Mouse (Mus musculus) hindbrain, embryonic 13.5 days (tissue): ENCODE data around the gene Nudt4. TPM values are rescaled to one million over a fixed set of nuclear protein-coding genes. Genes with fewer than 3 reads are reported as not detected.
"Not testable (repeated sequence)": the region's sequence is repeated elsewhere in the genome, so short reads cannot be mapped to it uniquely, and the experiment has no call there.

Experiments
- ATAC-seq: fragments of 200-750 bp; cut with Nextera tagmentation; 2 replicates; pipeline ENCODE4 v1.8.0; 2017; ENCODE audit warnings: moderate TSS enrichment; ENCODE audit not compliant: low FRiP score
- H3K27ac ChIP-seq: fragments of 300-500 bp; sonication (generic); 2 replicates; pipeline ENCODE4 v1.5.1; 2015; ENCODE audit warnings: inconsistent platforms, mild to moderate bottlenecking, moderate library complexity
- H3K27me3 ChIP-seq: fragments of 300-500 bp; sonication (generic); 2 replicates; pipeline ENCODE4 v1.6.1; 2015; ENCODE audit warnings: mild to moderate bottlenecking, inconsistent platforms
- H3K36me3 ChIP-seq: fragments of 300-500 bp; sonication (generic); 2 replicates; pipeline ENCODE4 v1.6.1; 2015; ENCODE audit warnings: mild to moderate bottlenecking, inconsistent platforms
- H3K4me1 ChIP-seq: fragments of 300-500 bp; sonication (generic); replicated peaks from 2 replicates; pipeline ENCODE4 v1.6.1; 2015; ENCODE audit warnings: inconsistent platforms
- H3K4me2 ChIP-seq: fragments of 300-500 bp; sonication (generic); 2 replicates; pipeline ENCODE4 v1.6.1; 2015; ENCODE audit warnings: inconsistent platforms, mild to moderate bottlenecking, moderate library complexity
- H3K4me3 ChIP-seq: fragments of 300-500 bp; sonication (generic); 2 replicates; pipeline ENCODE4 v1.5.1; 2015; ENCODE audit warnings: mild to moderate bottlenecking, inconsistent platforms
- H3K9ac ChIP-seq: fragments of 300-500 bp; sonication (generic); 2 replicates; pipeline ENCODE4 v1.6.1; 2015; ENCODE audit warnings: mild to moderate bottlenecking, inconsistent platforms
- H3K9me3 ChIP-seq: fragments of 300-500 bp; sonication (generic); 2 replicates; pipeline ENCODE4 v1.6.1; 2016; ENCODE audit warnings: inconsistent platforms
- WGBS: fragments of 180-500 bp; shearing (Covaris S2); methylation state at CpG from one replicate; pipeline ENCODE4 v1.1.7; 2015; 5-methylcytosine and 5-hydroxymethylcytosine counted together
- polyA plus RNA-seq: library from polyadenylated mRNA; unstranded; fragments of >200 nt; fragmentation: Nextera tagmentation; extraction: Ambion mirVana; gene quantifications from 2 replicates; pipeline ENCODE4 v1.2.1, GENCODE M21; 2015

Nudt4 gene
- polyA plus RNA-seq, 1 experiment from 2014 or later = 76.5 TPM

DNA sequence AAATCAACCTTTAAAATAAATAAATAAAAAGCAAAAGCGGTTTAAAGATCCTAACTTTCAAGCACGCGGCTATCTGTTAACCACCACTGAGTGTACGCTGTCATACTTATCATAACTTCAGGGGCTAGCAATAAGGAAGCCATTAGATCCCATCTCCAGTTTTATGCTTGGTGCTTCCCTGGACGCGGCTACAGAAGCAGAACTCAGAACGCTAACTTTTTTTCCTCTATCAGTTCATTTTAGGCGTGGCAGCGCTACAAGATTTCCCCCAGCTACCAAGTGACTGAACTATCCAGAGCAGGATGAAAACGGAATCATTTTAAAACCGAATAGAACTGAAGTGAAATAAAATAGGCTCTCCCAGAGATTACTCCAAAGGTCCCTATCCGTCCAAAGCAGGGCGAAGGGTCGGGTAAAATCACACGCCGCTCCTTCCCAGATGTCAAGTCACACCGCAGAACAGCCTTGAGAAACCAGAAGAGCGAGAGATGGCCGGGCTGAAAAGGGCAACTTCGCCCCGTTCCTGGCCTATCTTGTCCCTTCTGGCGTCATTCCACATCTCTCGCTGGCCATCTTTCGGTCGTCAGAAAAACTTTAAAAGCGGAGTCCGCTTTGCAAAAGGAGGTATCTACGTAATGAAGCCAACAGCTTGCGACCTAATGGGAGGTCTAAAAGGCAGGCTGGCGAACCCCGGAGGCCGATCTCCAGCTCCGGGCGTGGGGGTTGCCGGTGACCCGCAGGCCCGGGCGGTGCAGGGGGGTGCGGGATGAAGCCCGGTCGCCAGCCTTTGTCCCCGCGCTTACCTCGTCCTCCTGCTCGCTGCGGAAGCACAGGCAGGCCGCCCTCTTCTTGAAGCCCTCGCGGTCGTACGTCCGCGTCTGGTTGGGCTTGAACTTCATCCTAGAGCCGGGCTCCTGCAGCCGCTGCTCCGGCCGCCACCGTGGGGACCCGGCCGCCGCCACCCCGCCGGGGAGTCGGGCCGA is 796 bp downstream of the Nudt4 start:
- peak overlapping the region; percentile 88 for H3K4me2 ChIP-seq
- no peaks in the 10 kb centered on the region for H3K9me3 ChIP-seq
- peak overlapping the region; percentile 95 for H3K27ac ChIP-seq
- H3K4me1 ChIP-seq = peaks cover 46% of the 10 kb centered on the region
- ATAC-seq = peak; percentile 75
- peak overlapping the region; percentile 94 for H3K9ac ChIP-seq
- H3K27me3 ChIP-seq = no peaks in the 10 kb centered on the region
- no peaks in the 10 kb centered on the region for H3K36me3 ChIP-seq
- peak overlapping the region; percentile 90 for H3K4me3 ChIP-seq
- WGBS = under 1% methylated on average over 54 of the region's 65 CpGs

DNA sequence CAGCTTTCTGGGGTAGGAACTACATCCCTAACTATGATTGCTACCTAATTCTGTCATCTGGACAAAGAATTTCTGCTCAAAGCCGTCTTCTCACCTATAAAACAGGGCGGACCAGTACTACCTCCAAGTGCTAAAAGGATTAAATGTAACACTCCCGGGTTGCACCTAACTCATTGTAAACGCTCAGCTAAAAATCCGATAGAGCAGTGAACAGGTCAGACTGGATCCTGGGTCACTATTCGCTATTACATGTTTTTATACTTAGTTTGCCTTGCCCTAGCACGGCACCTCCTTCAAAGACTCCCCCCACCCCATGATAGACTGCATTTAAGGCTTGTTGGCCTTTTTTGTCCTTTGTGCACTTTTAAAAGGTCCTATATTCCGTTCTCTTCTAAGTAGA is 1.6 kb downstream of the Nudt4 start:
- no peaks in the 10 kb centered on the region for H3K27me3 ChIP-seq
- no peak overlapping the region for H3K27ac ChIP-seq
- H3K4me1 ChIP-seq = peaks cover 46% of the 10 kb centered on the region
- peak overlapping the region; percentile 94 for H3K9ac ChIP-seq
- peak overlapping the region; percentile 88 for H3K4me2 ChIP-seq
- ATAC-seq = no peak
- H3K9me3 ChIP-seq = no peaks in the 10 kb centered on the region
- peak overlapping the region; percentile 90 for H3K4me3 ChIP-seq
- H3K36me3 ChIP-seq = no peaks in the 10 kb centered on the region; the same call in 1 of the 2 replicates
- WGBS = 16% methylated on average over 8 of the region's 8 CpGs

DNA sequence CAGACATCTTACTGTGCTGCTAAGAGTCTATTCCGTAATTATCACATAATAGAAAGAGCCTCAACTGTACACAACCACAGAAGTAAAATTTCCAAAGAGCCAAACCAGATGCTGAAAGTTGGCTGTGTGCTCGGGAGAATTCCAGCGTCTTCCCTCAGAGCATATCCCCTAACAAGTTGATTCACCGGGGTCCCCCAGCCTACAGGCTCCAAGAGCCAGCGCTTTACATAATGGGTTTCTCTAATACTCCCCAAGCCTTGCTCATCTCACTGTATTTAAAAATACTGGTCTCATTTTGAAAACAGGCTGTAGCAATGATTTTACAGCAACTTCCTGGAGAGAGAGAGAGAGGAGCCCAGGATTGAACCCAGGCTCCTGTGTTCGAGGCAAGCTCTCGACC is 2.3 kb downstream of the Nudt4 start:
- ATAC-seq = no peak
- peak overlapping the region; percentile 94 for H3K9ac ChIP-seq
- WGBS = 56% methylated on average over 7 of the region's 7 CpGs

DNA sequence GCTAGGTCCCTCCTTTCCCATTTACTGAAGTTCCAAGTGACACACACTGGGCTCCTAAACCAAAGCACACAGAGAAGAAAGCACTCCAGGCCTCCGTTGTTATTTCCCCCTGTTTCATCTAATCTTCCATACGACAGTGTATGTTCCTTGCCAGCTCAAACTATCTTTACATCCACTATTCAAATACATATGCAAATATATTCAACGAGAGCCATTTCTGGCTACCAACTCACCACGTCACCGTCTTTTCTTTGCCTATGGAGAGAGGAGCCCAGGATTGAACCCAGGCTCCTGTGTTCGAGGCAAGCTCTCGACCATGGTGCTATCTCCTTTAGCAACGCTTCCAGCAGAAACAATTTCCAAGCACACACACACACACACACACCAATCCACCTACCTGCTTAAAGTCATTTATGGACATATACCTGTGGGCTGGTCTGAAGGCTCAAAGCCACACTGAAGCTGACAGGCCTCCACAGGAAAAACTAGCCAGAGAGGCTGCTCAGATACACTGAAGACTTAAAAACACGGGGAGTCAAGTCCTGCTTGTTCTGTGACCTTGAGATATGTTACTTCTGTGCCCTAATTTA is 3.5 kb downstream of the Nudt4 start:
- Histone ChIP-seq H3K9ac (no peak overlapping the region), H3K9me3 (no peaks in the 10 kb centered on the region), H3K27me3 (no peaks in the 10 kb centered on the region), H3K27ac (no peak overlapping the region), H3K4me1 (peaks cover 44% of the 10 kb centered on the region), H3K4me3 (peak overlapping the region; percentile 8; the same call in 1 of the 2 replicates), H3K4me2 (peak overlapping the region; percentile 34), H3K36me3 (no peaks in the 10 kb centered on the region; the same call in 1 of the 2 replicates)
- ATAC-seq = no peak
- WGBS = 85% methylated on average over 9 of the region's 9 CpGs

More for the DNA sequence above, 2.3 kb downstream of the Nudt4 start:
- H3K4me1 ChIP-seq = peaks cover 46% of the 10 kb centered on the region
- H3K27ac ChIP-seq = no peak overlapping the region
- no peaks in the 10 kb centered on the region for H3K9me3 ChIP-seq
- H3K27me3 ChIP-seq = no peaks in the 10 kb centered on the region
- no peaks in the 10 kb centered on the region; the same call in 1 of the 2 replicates for H3K36me3 ChIP-seq
- peak overlapping the region; percentile 88 for H3K4me2 ChIP-seq
- H3K4me3 ChIP-seq = peak overlapping the region; percentile 90

DNA sequence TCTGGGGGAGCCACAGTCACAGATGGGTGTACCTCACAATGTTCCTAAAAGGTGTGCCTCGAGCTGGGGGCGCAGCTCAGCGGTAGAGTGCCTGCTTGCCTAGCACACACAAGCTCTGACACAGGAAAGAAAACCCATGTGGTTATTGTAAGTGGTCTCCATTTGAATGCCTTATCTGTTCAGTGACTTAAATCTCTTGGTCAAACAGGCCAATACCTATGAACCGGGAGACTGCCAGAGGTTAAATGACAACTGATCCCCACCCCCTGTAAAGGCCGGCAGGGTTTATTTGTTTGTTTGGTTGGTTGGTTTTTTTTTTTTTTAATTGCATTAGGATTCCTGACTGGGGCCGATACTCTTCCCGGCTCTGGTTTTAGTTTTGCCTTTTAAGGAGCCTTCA is 4.5 kb downstream of the Nudt4 start:
- 0 out of 2 replicates have a peak overlapping the region, but pooled peaks have one; percentile 5 for H3K27ac ChIP-seq
- no peaks in the 10 kb centered on the region for H3K27me3 ChIP-seq
- peaks cover 37% of the 10 kb centered on the region for H3K4me1 ChIP-seq
- no peak overlapping the region for H3K4me2 ChIP-seq
- 91% methylated on average over 7 of the region's 7 CpGs for WGBS
- H3K9me3 ChIP-seq = no peaks in the 10 kb centered on the region
- no peak for ATAC-seq
- no peaks in the 10 kb centered on the region; the same call in 1 of the 2 replicates for H3K36me3 ChIP-seq
- no peak overlapping the region for H3K4me3 ChIP-seq
- H3K9ac ChIP-seq = 0 out of 2 replicates have a peak overlapping the region, but pooled peaks have one; percentile 8

DNA sequence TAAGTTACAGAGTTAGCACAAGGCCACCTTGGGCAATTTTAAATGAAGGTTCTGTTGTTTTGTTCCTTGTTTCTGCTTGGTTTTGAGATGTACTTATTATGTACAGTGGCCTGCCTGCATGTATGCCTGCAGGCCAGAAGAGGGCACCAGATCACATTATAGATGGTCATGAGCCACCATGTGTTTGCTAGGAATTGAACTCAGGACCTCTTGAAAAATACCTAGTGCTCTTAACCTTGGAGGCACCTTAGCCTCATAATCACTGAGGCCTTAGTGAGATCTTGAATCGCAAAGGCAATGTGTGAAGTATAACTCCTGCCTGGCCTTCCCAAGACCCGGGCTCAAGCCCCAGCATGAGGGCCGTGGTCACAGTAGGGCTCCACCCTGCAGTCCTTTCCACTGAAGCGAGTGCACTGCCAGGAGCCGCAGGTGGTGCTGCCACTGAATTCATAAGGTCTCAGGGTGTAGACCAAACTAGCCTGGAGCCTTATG is 6.6 kb downstream of the Nudt4 start:
- H3K4me1 ChIP-seq = peaks cover 31% of the 10 kb centered on the region
- no peak overlapping the region for H3K27ac ChIP-seq
- no peak overlapping the region for H3K9ac ChIP-seq
- H3K9me3 ChIP-seq = no peaks in the 10 kb centered on the region
- H3K4me3 ChIP-seq = no peak overlapping the region
- no peaks in the 10 kb centered on the region for H3K27me3 ChIP-seq
- H3K36me3 ChIP-seq = no peaks in the 10 kb centered on the region; the same call in 1 of the 2 replicates
- H3K4me2 ChIP-seq = no peak overlapping the region
- 81% methylated on average over 5 of the region's 5 CpGs for WGBS
- no peak for ATAC-seq

DNA sequence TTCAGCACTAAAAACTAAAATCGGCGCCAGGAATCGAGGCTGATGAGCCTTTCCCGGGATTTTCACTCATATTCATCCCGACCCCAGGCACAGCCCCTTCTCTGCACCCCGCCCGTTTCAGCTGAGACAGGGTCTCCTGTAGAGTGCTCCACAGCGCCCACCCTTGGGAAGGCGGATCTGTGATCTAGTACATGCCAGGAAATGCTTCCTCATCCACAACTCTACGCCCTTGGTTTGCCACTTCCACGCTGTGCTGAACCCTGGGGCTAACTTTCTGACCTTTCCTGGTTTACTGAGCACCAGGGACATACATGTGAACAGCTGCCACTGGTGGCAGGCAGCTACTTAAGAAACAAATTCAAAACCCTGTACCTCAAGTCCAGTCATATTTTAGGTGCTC is 8.1 kb downstream of the Nudt4 start:
- no peaks in the 10 kb centered on the region for H3K27me3 ChIP-seq
- H3K4me1 ChIP-seq = peaks cover 25% of the 10 kb centered on the region
- H3K4me2 ChIP-seq = no peak overlapping the region
- no peaks in the 10 kb centered on the region; the same call in 1 of the 2 replicates for H3K36me3 ChIP-seq
- no peak overlapping the region for H3K27ac ChIP-seq
- H3K4me3 ChIP-seq = no peak overlapping the region
- WGBS = 79% methylated on average over 11 of the region's 11 CpGs
- no peaks in the 10 kb centered on the region for H3K9me3 ChIP-seq
- H3K9ac ChIP-seq = no peak overlapping the region
- ATAC-seq = no peak

DNA sequence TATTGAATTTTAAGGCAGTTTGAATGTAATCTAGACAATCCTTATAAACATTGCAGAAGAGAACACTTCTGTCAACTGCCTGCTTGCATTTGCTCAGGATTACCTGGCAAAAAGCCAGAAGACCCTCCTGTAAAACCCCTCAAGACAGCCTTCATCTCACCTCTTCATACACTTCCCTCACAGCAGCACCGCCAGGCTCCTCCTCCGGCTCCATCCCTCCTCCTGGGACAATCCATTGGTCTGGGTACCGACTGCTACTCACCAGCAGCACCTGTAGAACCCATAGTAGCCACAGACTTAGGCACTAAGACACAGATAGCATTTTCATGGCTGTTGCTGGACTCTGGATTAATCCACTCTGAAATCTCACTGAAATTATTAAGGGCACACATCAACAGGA is 11.6 kb downstream of the Nudt4 start:
- no peaks in the 10 kb centered on the region for H3K9me3 ChIP-seq
- no peak overlapping the region for H3K4me3 ChIP-seq
- peaks cover 8% of the 10 kb centered on the region for H3K4me1 ChIP-seq
- 60% methylated on average over 3 of the region's 3 CpGs for WGBS
- H3K27me3 ChIP-seq = no peaks in the 10 kb centered on the region
- peak overlapping the region; percentile 29; the same call in 1 of the 2 replicates for H3K9ac ChIP-seq
- H3K27ac ChIP-seq = peak overlapping the region; percentile 44; the same call in 1 of the 2 replicates
- no peak overlapping the region for H3K4me2 ChIP-seq
- ATAC-seq = no peak
- H3K36me3 ChIP-seq = peaks cover 23% of the 10 kb centered on the region

DNA sequence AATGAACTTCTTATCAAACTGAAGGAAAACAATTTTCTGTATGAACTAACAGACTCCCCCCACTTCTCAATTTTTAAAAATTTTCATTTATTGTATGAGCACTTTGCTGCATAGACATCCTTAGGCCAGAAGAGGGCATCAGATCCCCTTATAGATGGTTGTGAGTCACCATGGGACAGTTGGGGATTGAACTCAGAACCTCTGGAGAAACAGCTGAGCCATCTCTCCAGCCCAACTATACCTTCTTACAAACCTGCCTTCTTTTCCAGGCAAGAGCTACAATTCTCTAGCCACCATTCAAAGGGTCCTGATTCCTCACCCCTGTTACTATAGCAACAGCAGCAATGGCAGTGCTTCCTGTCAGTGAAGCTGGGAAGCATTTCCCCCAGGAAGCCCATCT is 12.2 kb downstream of the Nudt4 start:
- Histone ChIP-seq H3K27ac (peak overlapping the region; percentile 44; the same call in 1 of the 2 replicates), H3K36me3 (peaks cover 27% of the 10 kb centered on the region), H3K9ac (peak overlapping the region; percentile 29; the same call in 1 of the 2 replicates), H3K4me1 (peaks cover 8% of the 10 kb centered on the region), H3K9me3 (no peaks in the 10 kb centered on the region), H3K4me2 (no peak overlapping the region), H3K27me3 (no peaks in the 10 kb centered on the region), H3K4me3 (no peak overlapping the region)
- ATAC-seq = no peak

DNA sequence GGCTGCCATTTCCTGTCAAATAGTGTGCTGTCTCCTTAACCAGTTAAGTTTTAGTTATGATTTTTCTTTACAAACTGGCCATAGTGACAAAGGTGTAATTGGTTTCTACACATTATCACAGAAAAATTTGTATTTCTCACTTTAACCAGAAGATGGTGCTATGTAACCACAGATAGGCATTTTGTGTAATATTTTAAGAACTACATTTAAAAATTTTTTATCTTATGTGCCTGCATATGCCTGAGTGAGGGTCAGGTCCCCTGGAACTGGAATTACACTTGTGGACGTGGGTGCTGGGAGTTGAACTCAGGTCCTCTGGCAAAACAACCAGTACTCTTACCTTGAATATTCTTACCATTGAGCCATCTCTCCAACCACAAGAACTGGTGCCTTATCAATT is 13.4 kb downstream of the Nudt4 start:
- Histone ChIP-seq H3K27ac (no peak overlapping the region), H3K9ac (no peak overlapping the region), H3K4me3 (no peak overlapping the region), H3K27me3 (no peaks in the 10 kb centered on the region), H3K4me1 (peaks cover 8% of the 10 kb centered on the region; the same call in 1 of the 2 replicates), H3K4me2 (no peak overlapping the region), H3K9me3 (no peaks in the 10 kb centered on the region), H3K36me3 (peaks cover 38% of the 10 kb centered on the region)
- no peak for ATAC-seq
- WGBS = 75% methylated on average over 1 of the region's 1 CpGs

DNA sequence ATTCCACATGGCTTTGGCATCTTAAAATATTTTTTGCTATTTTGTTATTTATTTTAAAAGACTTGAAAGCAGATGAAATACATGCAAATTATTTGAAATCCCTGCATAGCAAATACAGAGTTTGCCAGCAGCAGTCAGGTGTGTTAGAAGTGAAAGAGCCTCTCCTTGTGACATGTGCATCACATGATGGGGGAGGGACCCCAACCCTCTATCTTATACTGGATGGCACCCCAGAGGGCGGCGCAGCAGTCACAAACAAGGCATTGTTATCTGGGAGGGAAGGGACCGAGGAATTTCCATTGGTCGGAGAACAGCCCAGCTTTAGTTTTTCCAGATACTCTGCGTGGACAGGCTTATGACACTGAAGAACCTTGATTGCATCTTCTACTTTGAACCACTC is 14.9 kb downstream of the Nudt4 start:
- H3K4me1 ChIP-seq, H3K9ac ChIP-seq, H3K4me2 ChIP-seq, H3K9me3 ChIP-seq, H3K27me3 ChIP-seq, H3K4me3 ChIP-seq, ATAC-seq, H3K27ac ChIP-seq: not testable (repeated sequence)
- peaks cover 39% of the 10 kb centered on the region for H3K36me3 ChIP-seq
- 66% methylated on average over 5 of the region's 5 CpGs for WGBS

DNA sequence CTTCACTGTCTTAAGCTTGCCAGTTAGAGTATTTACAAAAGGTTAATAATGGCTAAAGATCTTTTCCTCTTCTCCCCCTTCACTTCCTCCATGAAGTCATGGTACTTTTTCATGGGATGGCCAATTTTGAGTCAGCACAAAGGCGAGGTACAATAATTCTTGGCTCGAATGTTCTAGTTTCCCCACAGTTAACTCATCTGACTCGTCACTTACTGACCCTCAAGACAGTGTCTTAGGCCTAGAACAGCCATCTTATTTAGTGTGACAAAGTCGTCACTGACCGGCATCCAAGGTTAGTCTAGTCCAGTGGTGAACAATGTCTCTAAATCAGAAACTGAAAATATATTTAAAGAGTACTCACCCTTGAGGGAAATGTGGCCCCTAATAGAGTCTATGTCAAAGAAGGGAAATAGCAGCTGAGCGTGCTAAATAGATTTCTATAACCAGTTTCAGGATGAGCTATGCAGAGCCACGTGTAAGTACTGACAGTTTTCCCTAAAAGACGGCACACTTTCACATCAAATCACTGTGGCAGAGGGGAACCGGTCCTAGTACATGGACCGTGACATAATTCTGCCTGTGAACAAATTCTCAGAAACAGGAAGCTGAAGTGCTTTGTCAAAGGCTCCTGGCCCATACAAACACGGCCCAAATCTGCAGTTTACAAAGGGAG is 15.7 kb downstream of the Nudt4 start:
- H3K36me3 ChIP-seq = peaks cover 42% of the 10 kb centered on the region
- no peak overlapping the region for H3K9ac ChIP-seq
- H3K27me3 ChIP-seq = no peaks in the 10 kb centered on the region
- peaks cover 8% of the 10 kb centered on the region; the same call in 1 of the 2 replicates for H3K4me1 ChIP-seq
- H3K4me2 ChIP-seq = no peak overlapping the region
- WGBS = 81% methylated on average over 11 of the region's 11 CpGs
- no peaks in the 10 kb centered on the region for H3K9me3 ChIP-seq
- H3K27ac ChIP-seq = no peak overlapping the region
- ATAC-seq = no peak
- H3K4me3 ChIP-seq = no peak overlapping the region
